Mouse (Mus musculus): ENCODE results near the gene Ppp1r12c. TPM values are rescaled to one million over a fixed set of nuclear protein-coding genes. Genes with fewer than 3 reads are reported as not detected.

Ppp1r12c gene
- polyA plus RNA-seq, 1 experiment: 33.0 TPM

DNA sequence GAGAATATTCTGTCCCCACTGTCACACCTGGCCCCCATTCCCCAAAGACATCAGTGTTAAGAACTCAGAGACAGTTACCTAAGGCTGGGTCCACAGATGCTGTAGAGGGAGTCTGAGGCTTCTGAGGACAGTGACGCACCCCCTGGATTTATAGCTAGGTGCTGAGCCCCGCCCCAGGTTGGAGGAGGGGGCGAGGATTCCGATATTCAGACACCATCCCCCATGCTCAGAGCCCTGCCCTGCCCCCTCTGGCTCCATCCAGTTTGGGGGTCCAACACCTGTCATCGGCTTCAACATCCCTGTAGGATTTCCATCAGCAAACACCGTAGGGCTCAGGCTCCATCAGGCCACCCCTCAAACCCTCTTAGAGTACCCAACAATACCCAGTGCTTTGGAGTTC, 14.4 kb upstream of the Ppp1r12c start:
- no peak for DNase-seq
- Histone ChIP-seq H3K4me1 (ENCODE audit: control insufficient read depth, insufficient read depth, low read length) (no peaks in the 10 kb centered on the region), H3K27ac (ENCODE audit: insufficient read depth, low read depth, low read length) (no peak overlapping the region), H3K36me3 (ENCODE audit: control insufficient read depth, insufficient read depth, low read length) (no peaks in the 10 kb centered on the region), H3K4me3 (ENCODE audit: insufficient read depth, low read depth, low read length) (no peak overlapping the region), H3K27me3 (replicated peaks; ENCODE audit: control insufficient read depth, insufficient read depth, low read length) (no peaks in the 10 kb centered on the region)
- 70% methylated on average over 6 of the region's 6 CpGs for WGBS
- TF ChIP-seq POLR2A (IDR thresholded peaks at IDR 0.05; ENCODE audit: low read depth, low read length) (no peak), CTCF (conservative IDR thresholded peaks at IDR 0.05; ENCODE audit: insufficient read depth, insufficient read length, low read depth, low read length) (no peak)

DNA sequence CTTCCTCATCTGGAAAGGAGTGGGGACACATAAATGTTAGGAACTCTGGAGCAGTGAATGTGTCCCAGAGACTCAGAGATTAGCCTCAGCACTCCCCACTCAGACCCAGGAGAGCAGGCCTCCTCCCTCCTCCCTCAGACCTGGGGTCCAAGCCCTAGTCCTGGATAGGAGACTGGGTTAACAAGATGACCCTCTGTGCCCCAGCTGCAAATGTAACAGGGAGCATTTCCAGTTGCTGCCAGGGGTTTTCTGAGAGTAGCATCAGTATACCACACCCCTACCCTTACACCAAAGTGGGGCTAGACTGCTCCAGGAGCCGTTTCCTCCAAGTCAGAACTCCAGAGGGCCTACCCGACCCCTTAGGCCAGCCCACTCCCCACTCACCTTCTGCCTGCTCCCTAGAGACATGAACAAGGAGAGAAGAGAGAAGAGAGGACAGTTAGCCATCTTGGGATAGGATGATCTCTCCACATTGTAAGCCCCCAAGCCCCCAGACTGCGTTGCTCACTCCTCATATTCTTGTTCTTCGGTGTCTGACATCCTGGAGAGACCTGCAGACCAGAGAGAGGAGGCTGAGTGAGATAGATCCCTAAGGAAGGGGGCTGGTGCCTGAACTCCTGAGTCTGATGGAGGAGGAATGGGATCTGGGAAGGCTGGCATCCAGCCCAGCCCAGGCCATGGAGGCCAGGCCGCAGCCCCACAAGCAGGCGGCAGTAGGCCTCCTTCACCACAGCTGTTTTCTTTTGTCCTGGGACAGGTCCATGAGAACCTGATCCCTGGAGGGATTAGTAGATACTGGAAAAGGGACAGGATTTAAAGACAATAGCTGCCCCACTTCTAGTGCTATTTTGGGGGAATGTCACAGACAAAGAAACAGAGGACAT, 12.6 kb upstream of the Ppp1r12c start:
- Histone ChIP-seq H3K4me1 (ENCODE audit: control insufficient read depth, insufficient read depth, low read length) (no peaks in the 10 kb centered on the region), H3K27ac (ENCODE audit: insufficient read depth, low read depth, low read length) (no peak overlapping the region), H3K36me3 (ENCODE audit: control insufficient read depth, insufficient read depth, low read length) (no peaks in the 10 kb centered on the region), H3K27me3 (replicated peaks; ENCODE audit: control insufficient read depth, insufficient read depth, low read length) (no peaks in the 10 kb centered on the region), H3K4me3 (ENCODE audit: insufficient read depth, low read depth, low read length) (no peak overlapping the region)
- no peak for DNase-seq
- 75% methylated on average over 6 of the region's 6 CpGs for WGBS
- TF ChIP-seq CTCF (conservative IDR thresholded peaks at IDR 0.05; ENCODE audit: insufficient read depth, insufficient read length, low read depth, low read length) (no peak), POLR2A (IDR thresholded peaks at IDR 0.05; ENCODE audit: low read depth, low read length) (no peak)

DNA sequence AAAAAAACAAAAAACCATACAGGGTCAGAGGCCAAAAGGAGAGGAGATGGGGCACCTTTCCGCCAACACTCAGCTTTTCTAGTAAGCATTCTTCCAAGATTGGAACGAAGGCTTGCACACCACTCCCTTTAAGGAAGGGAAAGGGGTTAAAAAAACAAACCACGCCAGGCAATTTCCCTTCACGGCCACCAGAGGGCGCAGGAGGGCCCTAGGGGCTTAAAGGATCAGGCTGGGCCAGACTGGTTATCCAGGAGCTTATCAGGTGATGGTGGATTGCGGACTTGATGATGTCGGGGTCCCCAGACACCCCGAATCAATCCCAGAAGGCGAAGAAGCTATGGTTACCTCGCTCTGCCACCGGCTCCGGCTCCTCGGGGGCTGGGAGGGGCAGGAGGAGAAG, 11.8 kb upstream of the Ppp1r12c start:
- Histone ChIP-seq H3K27ac (ENCODE audit: insufficient read depth, low read depth, low read length) (no peak overlapping the region), H3K27me3 (replicated peaks; ENCODE audit: control insufficient read depth, insufficient read depth, low read length) (no peaks in the 10 kb centered on the region), H3K36me3 (ENCODE audit: control insufficient read depth, insufficient read depth, low read length) (no peaks in the 10 kb centered on the region), H3K4me1 (ENCODE audit: control insufficient read depth, insufficient read depth, low read length) (no peaks in the 10 kb centered on the region), H3K4me3 (ENCODE audit: insufficient read depth, low read depth, low read length) (no peak overlapping the region)
- 32% methylated on average over 13 of the region's 13 CpGs for WGBS
- DNase-seq: no peak
- TF ChIP-seq CTCF (conservative IDR thresholded peaks at IDR 0.05; ENCODE audit: insufficient read depth, insufficient read length, low read depth, low read length) (peak; percentile 77), POLR2A (IDR thresholded peaks at IDR 0.05; ENCODE audit: low read depth, low read length) (no peak)

DNA sequence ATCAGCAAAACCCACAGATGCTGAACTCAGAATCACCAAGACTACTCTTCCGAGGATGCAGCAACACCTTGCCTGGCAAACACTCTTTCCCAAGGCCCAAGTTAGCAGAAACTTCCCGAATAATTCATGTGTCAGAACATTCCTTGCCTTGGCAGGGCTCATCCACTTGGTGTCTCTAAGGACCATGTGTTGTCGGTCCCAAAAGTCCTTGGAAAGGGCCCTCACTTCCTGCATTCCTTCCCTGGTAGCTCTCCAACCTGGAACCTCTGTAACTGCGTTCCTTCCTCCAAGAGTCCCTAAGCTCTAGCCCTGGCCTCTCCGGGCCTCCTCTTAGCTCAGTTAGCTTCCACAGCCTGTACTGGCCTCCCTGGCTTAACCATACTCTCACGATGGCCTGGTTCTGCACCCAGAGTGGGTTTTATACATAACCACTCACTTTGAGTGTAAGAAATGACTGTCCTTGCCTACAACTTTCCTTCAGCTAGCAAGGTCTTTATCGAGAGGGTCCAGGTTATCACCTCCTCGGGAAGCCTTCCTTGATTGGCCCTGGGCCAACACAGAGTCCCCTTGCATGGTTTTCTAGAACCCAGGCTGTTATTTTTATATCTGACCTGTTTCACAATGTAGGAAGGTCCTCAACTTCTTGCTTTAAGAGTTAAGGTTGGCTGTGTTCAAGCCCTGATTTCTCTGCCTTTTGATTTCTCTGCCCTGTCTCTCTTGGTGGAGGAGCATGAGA, 10.2 kb upstream of the Ppp1r12c start:
- no peak for TF ChIP-seq CTCF (conservative IDR thresholded peaks at IDR 0.05; ENCODE audit: insufficient read depth, insufficient read length, low read depth, low read length)
- no peak for TF ChIP-seq POLR2A (IDR thresholded peaks at IDR 0.05; ENCODE audit: low read depth, low read length)
- 50% methylated on average over 8 of the region's 8 CpGs for WGBS
- no peaks in the 10 kb centered on the region for H3K27me3 ChIP-seq (replicated peaks; ENCODE audit: control insufficient read depth, insufficient read depth, low read length)
- H3K36me3 ChIP-seq (ENCODE audit: control insufficient read depth, insufficient read depth, low read length): no peaks in the 10 kb centered on the region
- DNase-seq: no peak
- no peaks in the 10 kb centered on the region for H3K4me1 ChIP-seq (ENCODE audit: control insufficient read depth, insufficient read depth, low read length)
- no peak overlapping the region for H3K4me3 ChIP-seq (ENCODE audit: insufficient read depth, low read depth, low read length)
- H3K27ac ChIP-seq (ENCODE audit: insufficient read depth, low read depth, low read length): no peak overlapping the region

DNA sequence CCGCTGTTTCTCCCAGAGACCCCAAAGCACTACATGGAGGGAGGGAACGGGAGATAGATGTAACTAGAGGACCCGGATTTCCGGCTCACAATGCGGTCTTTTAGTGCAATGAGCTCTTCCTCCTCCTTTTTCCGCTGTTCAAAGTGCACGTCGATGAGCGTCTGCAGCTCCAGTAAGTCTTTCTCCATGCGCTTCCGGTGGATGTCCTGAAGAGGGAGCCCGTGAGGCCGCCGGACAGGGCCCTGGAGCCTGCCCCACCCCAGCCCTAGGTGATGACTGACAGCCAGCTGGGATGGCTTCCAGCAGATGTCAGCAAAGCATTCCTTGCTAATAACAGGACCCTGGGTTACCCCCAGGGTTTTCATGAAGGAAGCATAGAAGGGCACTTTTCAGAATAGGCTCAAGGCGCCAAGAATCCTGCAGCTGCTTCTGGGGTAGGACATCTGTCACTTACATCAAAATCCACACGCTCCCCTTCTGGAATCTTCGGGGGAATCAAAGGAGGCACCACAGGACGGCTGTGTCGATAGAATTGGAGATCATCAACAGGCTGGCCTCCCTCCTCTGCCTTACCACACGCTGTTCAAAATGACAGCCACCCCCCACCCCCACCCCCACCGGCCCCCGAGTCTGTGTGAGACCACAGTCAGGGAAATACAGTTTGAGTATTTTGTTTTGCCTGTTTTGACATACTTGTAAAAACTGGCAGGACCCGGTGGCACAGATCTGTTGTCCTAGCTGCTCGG, 8.6 kb upstream of the Ppp1r12c start:
- no peaks in the 10 kb centered on the region for H3K27me3 ChIP-seq (replicated peaks; ENCODE audit: control insufficient read depth, insufficient read depth, low read length)
- WGBS: 20% methylated on average over 24 of the region's 24 CpGs
- no peaks in the 10 kb centered on the region for H3K36me3 ChIP-seq (ENCODE audit: control insufficient read depth, insufficient read depth, low read length)
- no peak overlapping the region for H3K4me3 ChIP-seq (ENCODE audit: insufficient read depth, low read depth, low read length)
- peak; percentile 87 for DNase-seq
- H3K27ac ChIP-seq (ENCODE audit: insufficient read depth, low read depth, low read length): no peak overlapping the region
- TF ChIP-seq CTCF (conservative IDR thresholded peaks at IDR 0.05; ENCODE audit: insufficient read depth, insufficient read length, low read depth, low read length) (peak; percentile 73), POLR2A (IDR thresholded peaks at IDR 0.05; ENCODE audit: low read depth, low read length) (no peak)
- H3K4me1 ChIP-seq (ENCODE audit: control insufficient read depth, insufficient read depth, low read length): no peaks in the 10 kb centered on the region

DNA sequence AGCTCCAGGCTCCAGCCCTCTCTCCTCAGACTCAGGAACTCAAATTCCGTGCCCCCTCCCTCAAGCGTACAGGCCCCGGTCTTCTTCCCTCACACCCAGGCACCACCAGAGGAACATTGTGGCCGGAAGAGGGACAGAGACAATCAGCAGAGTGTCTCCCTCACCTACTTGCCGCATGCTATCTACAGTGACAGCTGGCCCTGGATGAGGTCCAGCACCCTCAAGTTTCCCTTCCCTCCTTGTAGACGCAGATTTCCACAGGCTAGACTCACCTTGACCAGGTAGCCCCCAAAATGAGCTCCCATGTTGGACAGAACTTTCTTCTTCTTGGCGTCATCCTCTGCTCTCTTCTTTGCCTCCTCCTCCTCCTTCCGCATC, 7.2 kb upstream of the Ppp1r12c start:
- no peak for DNase-seq
- 89% methylated on average over 8 of the region's 8 CpGs for WGBS
- no peaks in the 10 kb centered on the region for H3K27me3 ChIP-seq (replicated peaks; ENCODE audit: control insufficient read depth, insufficient read depth, low read length)
- TF ChIP-seq POLR2A (IDR thresholded peaks at IDR 0.05; ENCODE audit: low read depth, low read length) (no peak), CTCF (conservative IDR thresholded peaks at IDR 0.05; ENCODE audit: insufficient read depth, insufficient read length, low read depth, low read length) (no peak)
- H3K36me3 ChIP-seq (ENCODE audit: control insufficient read depth, insufficient read depth, low read length): no peaks in the 10 kb centered on the region
- no peaks in the 10 kb centered on the region for H3K4me1 ChIP-seq (ENCODE audit: control insufficient read depth, insufficient read depth, low read length)
- no peak overlapping the region for H3K27ac ChIP-seq (ENCODE audit: insufficient read depth, low read depth, low read length)
- no peak overlapping the region for H3K4me3 ChIP-seq (ENCODE audit: insufficient read depth, low read depth, low read length)

Data from kidney, adult 2 months (tissue).